Mouse (Mus musculus) midbrain, embryonic 16.5 days (tissue): Measurements from ENCODE around the gene Ndufa6. TPM values are rescaled to one million over a fixed set of nuclear protein-coding genes. Genes with fewer than 3 reads are reported as not detected.

Source experiments
- ATAC-seq: fragments of 200-750 bp; cut with Nextera tagmentation; 2 replicates; pipeline ENCODE4 v1.8.0; 2017; ENCODE audit warnings: moderate TSS enrichment
- H3K27ac ChIP-seq: fragments of 300-500 bp; sonication (generic); 2 replicates; pipeline ENCODE4 v1.5.1; 2014; ENCODE audit warnings: mild to moderate bottlenecking, low read length, mixed read lengths
- H3K27me3 ChIP-seq: fragments of 300-500 bp; sonication (generic); 2 replicates; pipeline ENCODE4 v1.6.1; 2014; ENCODE audit warnings: low read depth, low read length, mixed read lengths; ENCODE audit not compliant: control insufficient read depth, insufficient read depth
- H3K36me3 ChIP-seq: fragments of 300-500 bp; sonication (generic); 2 replicates; pipeline ENCODE4 v1.6.1; 2014; ENCODE audit warnings: mild to moderate bottlenecking, low read length, moderate library complexity, mixed read lengths; ENCODE audit not compliant: control insufficient read depth, insufficient read depth
- H3K4me1 ChIP-seq: fragments of 300-500 bp; sonication (generic); 2 replicates; pipeline ENCODE4 v1.6.1; 2014; ENCODE audit warnings: mild to moderate bottlenecking, low read length, mixed read lengths; ENCODE audit not compliant: control insufficient read depth, insufficient read depth
- H3K4me2 ChIP-seq: fragments of 300-500 bp; sonication (generic); 2 replicates; pipeline ENCODE4 v1.6.1; 2014; ENCODE audit warnings: mild to moderate bottlenecking, low read length, mixed read lengths
- H3K4me3 ChIP-seq: fragments of 300-500 bp; sonication (generic); 2 replicates; pipeline ENCODE4 v1.5.1; 2014; ENCODE audit warnings: low read depth, mild to moderate bottlenecking, low read length, moderate library complexity, mixed read lengths
- H3K9ac ChIP-seq: fragments of 300-500 bp; sonication (generic); 2 replicates; pipeline ENCODE4 v1.6.1; 2014; ENCODE audit warnings: low read depth, low read length, mixed read lengths
- H3K9me3 ChIP-seq: fragments of 300-500 bp; sonication (generic); replicated peaks from 2 replicates; pipeline ENCODE4 v1.6.1; 2014; ENCODE audit warnings: mild to moderate bottlenecking, low read length, mixed read lengths; ENCODE audit not compliant: control insufficient read depth, poor library complexity, severe bottlenecking
- WGBS: fragments of 180-500 bp; shearing (Covaris S2); extraction: QIAGEN DNeasy Blood & Tissue Kit; methylation state at CpG from one replicate; pipeline ENCODE4 v1.1.7; 2014; 5-methylcytosine and 5-hydroxymethylcytosine counted together
- polyA plus RNA-seq: library from polyadenylated mRNA; unstranded; fragments of >200 nt; fragmentation: Nextera tagmentation; extraction: Ambion mirVana; gene quantifications from 2 replicates; pipeline ENCODE4 v1.2.1, GENCODE M21; 2015

The Ndufa6 gene
- polyA plus RNA-seq, 1 experiment from 2014 or later = 346 TPM

- peaks cover 5% of the 10 kb centered on the region for H3K4me1 ChIP-seq
- H3K4me2 ChIP-seq = no peak overlapping the region
- ATAC-seq = no peak
- H3K9me3 ChIP-seq = no peaks in the 10 kb centered on the region
- H3K27ac ChIP-seq = no peak overlapping the region
- WGBS = 69% methylated on average over 22 of the region's 22 CpGs
- H3K4me3 ChIP-seq = no peak overlapping the region
- H3K36me3 ChIP-seq = no peaks in the 10 kb centered on the region
- H3K9ac ChIP-seq = no peak overlapping the region
- no peaks in the 10 kb centered on the region for H3K27me3 ChIP-seq
Measured at GRCm38 (mm10) chr15:82358431-82359260, 4.5 kb upstream of the Ndufa6 start.

- Histone ChIP-seq H3K4me3 (peak overlapping the region; percentile 75), H3K4me2 (peak overlapping the region; percentile 96), H3K9ac (peak overlapping the region; percentile 86), H3K4me1 (peaks cover 21% of the 10 kb centered on the region), H3K36me3 (peaks cover 3% of the 10 kb centered on the region), H3K27me3 (no peaks in the 10 kb centered on the region), H3K9me3 (no peaks in the 10 kb centered on the region), H3K27ac (peak overlapping the region; percentile 84)
- ATAC-seq = no peak; the same call in none of the 2 replicates
- under 1% methylated on average over 23 of the region's 23 CpGs for WGBS
Measured at GRCm38 (mm10) chr15:82353745-82354113, 393 bp downstream of the Ndufa6 start.

- Histone ChIP-seq H3K27ac (peak overlapping the region; percentile 84), H3K9ac (peak overlapping the region; percentile 86), H3K36me3 (peaks cover 7% of the 10 kb centered on the region), H3K27me3 (no peaks in the 10 kb centered on the region), H3K4me1 (peaks cover 21% of the 10 kb centered on the region), H3K4me3 (peak overlapping the region; percentile 75), H3K4me2 (peak overlapping the region; percentile 96), H3K9me3 (no peaks in the 10 kb centered on the region)
- WGBS = 31% methylated on average over 14 of the region's 14 CpGs
- ATAC-seq = no peak
Measured at GRCm38 (mm10) chr15:82353078-82353744, 911 bp downstream of the Ndufa6 start.

GRCm38 (mm10) chr15:82351480-82351879 is 2.6 kb downstream of the Ndufa6 start:
- Histone ChIP-seq H3K36me3 (peaks cover 10% of the 10 kb centered on the region), H3K4me2 (no peak overlapping the region), H3K9ac (no peak overlapping the region), H3K27me3 (no peaks in the 10 kb centered on the region), H3K9me3 (no peaks in the 10 kb centered on the region), H3K4me3 (no peak overlapping the region), H3K4me1 (peaks cover 31% of the 10 kb centered on the region), H3K27ac (no peak overlapping the region)
- ATAC-seq = no peak
- WGBS = 93% methylated on average over 3 of the region's 3 CpGs

GRCm38 (mm10) chr15:82350349-82350748 is 3.8 kb downstream of the Ndufa6 start:
- Histone ChIP-seq H3K27me3 (no peaks in the 10 kb centered on the region), H3K27ac (no peak overlapping the region), H3K36me3 (peaks cover 10% of the 10 kb centered on the region), H3K9ac (no peak overlapping the region), H3K4me2 (no peak overlapping the region), H3K9me3 (no peaks in the 10 kb centered on the region), H3K4me3 (no peak overlapping the region), H3K4me1 (peaks cover 31% of the 10 kb centered on the region)
- 96% methylated on average over 4 of the region's 4 CpGs for WGBS
- no peak for ATAC-seq

- 93% methylated on average over 2 of the region's 2 CpGs for WGBS
- Histone ChIP-seq H3K27ac (no peak overlapping the region), H3K9me3 (no peaks in the 10 kb centered on the region), H3K27me3 (no peaks in the 10 kb centered on the region), H3K36me3 (peaks cover 10% of the 10 kb centered on the region), H3K4me3 (no peak overlapping the region), H3K4me1 (peaks cover 26% of the 10 kb centered on the region), H3K4me2 (no peak overlapping the region), H3K9ac (no peak overlapping the region)
- no peak for ATAC-seq
Measured at GRCm38 (mm10) chr15:82348999-82349341, 5.2 kb downstream of the Ndufa6 start.

GRCm38 (mm10) chr15:82348258-82348998 is 5.7 kb downstream of the Ndufa6 start:
- Histone ChIP-seq H3K36me3 (peaks cover 10% of the 10 kb centered on the region), H3K27me3 (no peaks in the 10 kb centered on the region), H3K4me1 (peaks cover 25% of the 10 kb centered on the region), H3K27ac (no peak overlapping the region), H3K4me3 (no peak overlapping the region), H3K9ac (no peak overlapping the region), H3K9me3 (no peaks in the 10 kb centered on the region), H3K4me2 (no peak overlapping the region)
- WGBS = 87% methylated on average over 8 of the region's 8 CpGs
- no peak for ATAC-seq

- Histone ChIP-seq H3K9ac (no peak overlapping the region), H3K27me3 (no peaks in the 10 kb centered on the region), H3K4me2 (no peak overlapping the region), H3K9me3 (no peaks in the 10 kb centered on the region), H3K4me3 (no peak overlapping the region), H3K36me3 (peaks cover 10% of the 10 kb centered on the region), H3K4me1 (peaks cover 19% of the 10 kb centered on the region), H3K27ac (no peak overlapping the region)
- no peak for ATAC-seq
- 90% methylated on average over 12 of the region's 12 CpGs for WGBS
Measured at GRCm38 (mm10) chr15:82347852-82348251, 6.3 kb downstream of the Ndufa6 start.
